Mouse (Mus musculus) limb, embryonic 10.5 days (tissue): ENCODE results near the gene Ripor2. TPM values are rescaled to one million over a fixed set of nuclear protein-coding genes. Genes with fewer than 3 reads are reported as not detected.

Experiments used
- DNase-seq: peaks from one replicate; pipeline ENCODE4 v3.0.0-alpha.2; 2017; ENCODE audit warnings: low spot score
- H3K27ac ChIP-seq: fragments of 300-500 bp; sonication (generic); 2 replicates; pipeline ENCODE4 v1.5.1; 2016; ENCODE audit warnings: mild to moderate bottlenecking
- H3K27me3 ChIP-seq: fragments of 300-500 bp; sonication (generic); 2 replicates; pipeline ENCODE4 v1.6.1; 2016; ENCODE audit warnings: low read depth, mild to moderate bottlenecking; ENCODE audit not compliant: poor library complexity, severe bottlenecking
- H3K36me3 ChIP-seq: fragments of 300-500 bp; sonication (generic); 2 replicates; pipeline ENCODE4 v1.6.1; 2016; ENCODE audit warnings: mild to moderate bottlenecking, moderate library complexity
- H3K4me1 ChIP-seq: fragments of 300-500 bp; sonication (generic); 2 replicates; pipeline ENCODE4 v1.6.1; 2016
- H3K4me3 ChIP-seq: fragments of 300-500 bp; sonication (generic); 2 replicates; pipeline ENCODE4 v1.5.1; 2016; ENCODE audit warnings: mild to moderate bottlenecking, moderate library complexity
- H3K9me3 ChIP-seq: fragments of 300-500 bp; sonication (generic); replicated peaks from 2 replicates; pipeline ENCODE4 v1.6.1; 2016; ENCODE audit warnings: mild to moderate bottlenecking
- WGBS: fragments of 180-500 bp; shearing (Covaris S2); methylation state at CpG from one replicate; pipeline ENCODE4 v1.1.7; 2016; 5-methylcytosine and 5-hydroxymethylcytosine counted together
- polyA plus RNA-seq: library from polyadenylated mRNA; unstranded; fragments of >200 nt; fragmentation: Nextera tagmentation; extraction: Ambion mirVana; gene quantifications from 2 replicates; pipeline ENCODE4 v1.2.1, GENCODE M21; 2016

The Ripor2 gene
- polyA plus RNA-seq, 1 experiment from 2014 or later, result 0.90 TPM

DNA sequence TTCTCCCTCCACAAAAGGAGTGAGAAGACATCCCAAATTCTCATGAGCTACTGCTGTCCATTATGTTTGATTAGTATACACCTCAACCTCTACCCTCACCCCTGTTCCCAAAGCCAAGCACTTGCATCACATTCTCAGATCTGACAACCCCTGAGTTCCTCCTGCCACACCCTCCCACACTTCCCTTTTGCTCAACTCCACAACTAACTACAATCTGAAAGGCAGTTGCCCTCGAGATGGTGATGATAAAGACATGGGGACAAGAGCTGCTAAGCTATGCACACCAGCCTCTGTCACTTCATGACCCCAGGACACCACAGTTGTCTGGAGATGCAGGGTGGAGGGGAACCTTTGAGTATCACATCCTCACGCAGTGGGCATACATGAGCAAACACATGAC is 102.5 kb downstream of the Ripor2 start:
- DNase-seq, result no peak
- H3K4me1 ChIP-seq, result peaks cover under 1% of the 10 kb centered on the region; the same call in 1 of the 2 replicates
- H3K36me3 ChIP-seq, result no peaks in the 10 kb centered on the region
- no peak overlapping the region for H3K4me3 ChIP-seq
- H3K27me3 ChIP-seq, result 0 out of 2 replicates have a peak, but pooled peaks cover 5% of the 10 kb centered on the region
- H3K9me3 ChIP-seq, result no peaks in the 10 kb centered on the region
- H3K27ac ChIP-seq, result no peak overlapping the region
- WGBS, result 75% methylated on average over 2 of the region's 2 CpGs

DNA sequence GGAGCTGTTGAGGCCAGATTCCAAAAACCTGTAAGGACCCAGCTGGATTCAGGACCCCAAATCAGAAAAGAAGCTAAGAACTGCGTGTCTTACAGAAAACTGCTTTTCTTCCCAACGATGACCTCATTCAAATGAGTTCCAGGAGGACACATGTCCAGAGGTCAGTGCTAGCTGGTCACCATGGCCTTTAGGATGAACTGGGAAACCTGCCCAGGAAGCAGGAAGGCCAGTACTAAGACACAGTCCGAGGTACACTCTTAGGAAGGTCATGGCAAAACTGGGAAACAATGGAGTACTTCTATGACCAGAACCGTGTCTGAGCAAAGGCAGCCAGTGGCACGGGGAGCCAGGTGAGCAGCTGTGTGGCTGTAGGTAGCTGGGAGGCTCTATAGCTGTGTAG is 103.9 kb downstream of the Ripor2 start:
- Histone ChIP-seq H3K9me3 (no peaks in the 10 kb centered on the region), H3K36me3 (no peaks in the 10 kb centered on the region), H3K4me3 (no peak overlapping the region), H3K27ac (no peak overlapping the region), H3K27me3 (0 out of 2 replicates have a peak, but pooled peaks cover 5% of the 10 kb centered on the region), H3K4me1 (no peaks in the 10 kb centered on the region)
- 81% methylated on average over 5 of the region's 5 CpGs for WGBS
- DNase-seq, result no peak

GRCm38 (mm10) chr13:24686705-24687665 is 105.0 kb downstream of the Ripor2 start:
- Histone ChIP-seq H3K9me3 (no peaks in the 10 kb centered on the region), H3K27ac (no peak overlapping the region), H3K4me1 (no peaks in the 10 kb centered on the region), H3K4me3 (no peak overlapping the region), H3K27me3 (0 out of 2 replicates have a peak, but pooled peaks cover 5% of the 10 kb centered on the region), H3K36me3 (no peaks in the 10 kb centered on the region)
- WGBS, result 39% methylated on average over 15 of the region's 15 CpGs
- peak; percentile 83 for DNase-seq

DNA sequence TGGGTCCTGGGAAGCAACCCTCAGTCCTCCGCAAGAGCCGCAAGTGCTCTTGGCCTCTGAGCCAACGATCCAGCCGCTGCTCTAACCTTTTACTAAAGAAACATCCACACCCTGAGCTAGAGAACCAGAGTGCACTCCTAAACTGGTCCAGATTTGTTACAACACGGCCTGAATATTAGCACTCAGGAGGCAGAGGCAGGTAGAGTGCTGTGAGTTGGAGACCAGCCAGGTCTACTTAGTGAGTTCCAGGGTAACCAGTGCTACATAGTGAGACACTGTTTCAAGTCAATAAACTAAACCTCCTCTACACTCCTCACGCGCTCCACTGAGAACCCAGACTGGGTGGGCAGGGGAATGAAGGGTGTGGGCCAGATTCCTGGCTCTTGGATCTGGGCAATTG is 111.3 kb downstream of the Ripor2 start:
- no peak overlapping the region for H3K4me3 ChIP-seq
- H3K9me3 ChIP-seq, result no peaks in the 10 kb centered on the region
- H3K36me3 ChIP-seq, result no peaks in the 10 kb centered on the region
- no peaks in the 10 kb centered on the region for H3K27me3 ChIP-seq
- no peak for DNase-seq
- no peaks in the 10 kb centered on the region for H3K4me1 ChIP-seq
- H3K27ac ChIP-seq, result no peak overlapping the region
- WGBS, result 92% methylated on average over 7 of the region's 7 CpGs

DNA sequence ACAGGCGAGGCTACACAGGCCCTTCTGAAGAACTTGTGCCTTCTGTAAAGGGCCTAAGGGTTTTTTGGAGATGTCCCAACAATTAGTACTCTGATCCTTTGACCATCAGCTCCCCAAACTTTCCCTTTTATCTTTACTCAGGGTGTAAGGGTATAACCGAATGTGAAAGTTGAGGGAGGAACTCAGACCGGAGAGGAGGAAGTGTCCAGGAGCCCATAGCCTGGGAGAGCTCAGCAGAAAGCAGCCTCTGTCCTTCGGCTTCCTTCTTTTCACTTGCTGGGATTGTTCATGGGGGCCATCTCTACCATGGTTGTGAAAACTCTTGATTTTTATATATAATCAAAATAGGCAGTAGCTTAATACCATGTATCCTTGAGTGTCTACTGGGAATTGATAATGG is 116.8 kb downstream of the Ripor2 start:
- WGBS, result 85% methylated on average over 4 of the region's 4 CpGs
- no peaks in the 10 kb centered on the region for H3K27me3 ChIP-seq

GRCm38 (mm10) chr13:24702128-24702527 is 120.1 kb downstream of the Ripor2 start:
- Histone ChIP-seq H3K4me1 (peaks cover 2% of the 10 kb centered on the region; the same call in 1 of the 2 replicates), H3K27ac (no peak overlapping the region), H3K4me3 (no peak overlapping the region), H3K27me3 (no peaks in the 10 kb centered on the region), H3K9me3 (no peaks in the 10 kb centered on the region), H3K36me3 (no peaks in the 10 kb centered on the region)
- WGBS, result 85% methylated on average over 5 of the region's 5 CpGs
- DNase-seq, result no peak

More for the DNA sequence above, 116.8 kb downstream of the Ripor2 start:
- DNase-seq, result no peak
- H3K27ac ChIP-seq, result no peak overlapping the region
- peaks cover 2% of the 10 kb centered on the region; the same call in 1 of the 2 replicates for H3K4me1 ChIP-seq
- H3K9me3 ChIP-seq, result no peaks in the 10 kb centered on the region
- H3K4me3 ChIP-seq, result no peak overlapping the region
- no peaks in the 10 kb centered on the region for H3K36me3 ChIP-seq

- 84% methylated on average over 12 of the region's 12 CpGs for WGBS
- H3K27ac ChIP-seq, result no peak overlapping the region
- peaks cover 14% of the 10 kb centered on the region; the same call in 1 of the 2 replicates for H3K4me1 ChIP-seq
- H3K4me3 ChIP-seq, result no peak overlapping the region
- no peaks in the 10 kb centered on the region for H3K27me3 ChIP-seq
- no peak for DNase-seq
- no peaks in the 10 kb centered on the region for H3K9me3 ChIP-seq
- no peaks in the 10 kb centered on the region for H3K36me3 ChIP-seq
These were observed 127.8 kb downstream of the Ripor2 start for GRCm38 (mm10) chr13:24709656-24710396.

DNA sequence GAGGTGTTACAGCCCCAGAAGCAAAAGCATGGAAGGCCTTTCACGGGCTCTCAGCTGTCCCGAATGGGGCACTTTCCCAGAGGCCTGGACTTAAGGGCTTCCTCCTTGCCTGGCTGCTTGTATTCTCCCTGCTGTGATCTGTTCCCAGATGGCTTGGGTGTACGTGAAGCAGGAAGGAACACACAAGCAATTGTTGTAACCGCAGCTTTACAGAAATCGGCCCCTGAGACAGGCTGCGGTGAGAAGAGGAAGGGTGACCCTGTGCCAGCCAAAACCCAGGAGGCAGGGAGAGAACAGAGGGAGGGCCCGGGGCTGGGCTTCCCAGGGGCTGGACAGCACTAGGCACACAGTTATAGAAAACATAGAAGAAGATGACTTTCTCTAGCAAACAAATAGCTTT is 129.0 kb downstream of the Ripor2 start:
- H3K36me3 ChIP-seq, result no peaks in the 10 kb centered on the region
- WGBS, result 60% methylated on average over 7 of the region's 7 CpGs
- no peak overlapping the region for H3K27ac ChIP-seq
- H3K4me3 ChIP-seq, result no peak overlapping the region
- peaks cover 14% of the 10 kb centered on the region; the same call in 1 of the 2 replicates for H3K4me1 ChIP-seq
- H3K9me3 ChIP-seq, result no peaks in the 10 kb centered on the region
- H3K27me3 ChIP-seq, result no peaks in the 10 kb centered on the region
- no peak for DNase-seq

DNA sequence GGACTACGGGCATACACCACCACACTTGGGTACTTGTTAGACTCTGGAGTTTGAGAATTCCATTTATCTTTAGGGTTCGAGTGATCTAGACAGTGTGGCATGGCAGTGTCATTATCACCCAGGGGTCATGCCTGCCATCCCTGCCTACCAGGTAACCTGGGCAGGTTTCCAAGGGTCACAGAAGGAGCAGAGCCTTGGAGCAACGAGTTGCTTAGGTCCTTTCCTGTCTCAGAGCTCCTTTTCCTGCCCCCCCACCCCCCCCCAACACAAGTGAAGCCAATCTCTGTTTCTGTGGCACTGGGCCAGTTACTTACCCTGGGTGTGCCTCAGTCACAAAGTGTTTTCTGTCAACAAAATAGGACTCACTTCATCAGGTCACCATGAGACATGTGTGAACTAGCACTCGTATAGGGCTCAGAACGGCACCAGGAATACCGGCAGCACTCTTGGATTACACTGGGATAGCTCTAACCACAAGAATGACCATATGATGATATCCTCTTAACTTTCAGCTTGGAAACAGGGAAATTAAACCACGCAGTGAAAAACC is 130.7 kb downstream of the Ripor2 start:
- DNase-seq, result no peak

DNA sequence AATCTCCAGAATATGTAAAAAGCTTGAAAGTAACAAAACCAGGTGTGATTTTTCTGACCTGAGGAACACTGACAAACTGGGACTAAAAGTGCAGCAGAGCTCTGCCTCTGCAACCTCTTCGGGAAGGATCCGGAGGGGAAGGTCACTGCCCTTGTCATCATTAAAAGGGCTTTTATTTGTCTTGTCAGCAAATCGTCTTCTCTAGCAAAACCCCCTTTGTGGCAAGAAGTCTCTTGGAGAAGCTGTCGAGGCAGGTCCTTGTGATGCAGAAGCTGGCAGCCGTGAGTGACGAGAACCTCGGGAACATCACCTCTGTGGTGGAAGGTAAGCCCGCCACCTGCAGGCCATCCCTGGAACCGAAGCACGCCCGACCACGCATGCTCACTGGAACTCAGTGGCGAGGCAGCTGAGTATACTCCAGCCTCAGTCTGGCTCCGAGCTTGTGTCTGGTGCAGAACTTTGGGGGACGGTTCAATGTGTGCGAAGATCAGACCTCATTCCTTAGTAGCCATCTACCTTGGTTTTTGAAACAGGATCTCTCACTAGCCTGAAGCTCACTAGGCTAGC is 131.5 kb downstream of the Ripor2 start:
- H3K9me3 ChIP-seq, result no peaks in the 10 kb centered on the region
- H3K27me3 ChIP-seq, result no peaks in the 10 kb centered on the region
- H3K27ac ChIP-seq, result peak overlapping the region; percentile 72
- H3K36me3 ChIP-seq, result no peaks in the 10 kb centered on the region
- H3K4me1 ChIP-seq, result peaks cover 20% of the 10 kb centered on the region
- peak overlapping the region; percentile 32 for H3K4me3 ChIP-seq
- WGBS, result 10% methylated on average over 16 of the region's 16 CpGs
- peak; percentile 91 for DNase-seq

More for the DNA sequence above, 130.7 kb downstream of the Ripor2 start:
- Histone ChIP-seq H3K9me3 (no peaks in the 10 kb centered on the region), H3K4me3 (no peak overlapping the region), H3K27me3 (no peaks in the 10 kb centered on the region), H3K27ac (no peak overlapping the region), H3K36me3 (no peaks in the 10 kb centered on the region), H3K4me1 (peaks cover 17% of the 10 kb centered on the region)
- WGBS, result 85% methylated on average over 7 of the region's 7 CpGs

GRCm38 (mm10) chr13:24714360-24714885 is 132.4 kb downstream of the Ripor2 start:
- H3K9me3 ChIP-seq, result no peaks in the 10 kb centered on the region
- 88% methylated on average over 9 of the region's 9 CpGs for WGBS
- peaks cover 20% of the 10 kb centered on the region for H3K4me1 ChIP-seq
- H3K27ac ChIP-seq, result no peak overlapping the region
- no peak overlapping the region for H3K4me3 ChIP-seq
- H3K36me3 ChIP-seq, result no peaks in the 10 kb centered on the region
- no peaks in the 10 kb centered on the region for H3K27me3 ChIP-seq
- no peak for DNase-seq

- DNase-seq, result no peak
- Histone ChIP-seq H3K27me3 (no peaks in the 10 kb centered on the region), H3K4me1 (peaks cover 14% of the 10 kb centered on the region), H3K4me3 (no peak overlapping the region), H3K36me3 (no peaks in the 10 kb centered on the region), H3K9me3 (no peaks in the 10 kb centered on the region), H3K27ac (no peak overlapping the region; the same call in 1 of the 2 replicates)
- 79% methylated on average over 5 of the region's 5 CpGs for WGBS
These were observed 133.6 kb downstream of the Ripor2 start for GRCm38 (mm10) chr13:24715601-24716000.
